Mouse (Mus musculus): ENCODE measurements at regions not wholly inside any gene's neighbourhood (a gene's known extent, or its start where the extent isn't known, plus 50 kb on each side); places are given as distances from the start of the nearest gene placed in this dataset.

DNA sequence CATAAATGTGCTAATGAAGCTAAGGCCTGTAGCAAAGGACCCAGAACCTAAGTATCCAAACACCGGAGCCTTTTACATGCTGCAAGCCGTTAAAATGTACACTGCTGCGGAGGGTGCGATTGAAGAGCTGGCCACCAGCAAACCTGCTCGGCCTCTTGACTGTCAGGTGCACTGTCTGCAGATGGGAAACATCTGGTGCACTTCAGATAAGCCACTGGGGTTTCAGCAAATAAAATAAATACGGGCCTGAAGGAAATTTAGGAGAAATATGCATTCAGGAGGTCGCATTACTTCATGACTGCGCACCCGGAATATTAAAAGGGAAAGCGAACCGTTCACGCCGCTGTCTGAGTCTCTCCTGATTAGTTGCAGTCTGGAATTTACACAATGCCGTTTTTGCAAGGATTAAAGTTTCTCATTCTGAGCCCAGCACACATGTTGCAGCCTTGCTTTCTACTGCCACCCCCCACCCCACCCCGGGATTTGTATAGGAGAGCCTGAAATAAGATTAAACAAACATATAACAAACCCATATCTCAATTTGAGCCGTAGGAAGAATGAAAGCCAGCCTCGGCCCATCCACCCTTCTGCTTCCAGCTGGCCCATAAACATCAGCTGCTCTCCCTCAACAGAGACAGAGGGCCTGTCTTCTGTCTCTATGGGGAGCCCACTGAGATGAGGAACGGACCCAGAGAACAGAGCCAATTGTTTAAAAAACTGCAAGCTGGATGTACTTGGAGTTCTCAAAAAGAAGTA is 103.5 kb upstream of the Cd180 start:
- WGBS: 53% methylated on average over 18 of the region's 18 CpGs
- Histone ChIP-seq H3K4me1 (ENCODE audit: control insufficient read depth, insufficient read depth, low read length) (peaks cover 3% of the 10 kb centered on the region), H3K4me3 (replicated peaks; ENCODE audit: insufficient read depth, low read depth, low read length) (no peak overlapping the region), H3K27me3 (ENCODE audit: control insufficient read depth, insufficient read depth, low read length) (no peaks in the 10 kb centered on the region; the same call in 1 of the 2 replicates), H3K27ac (ENCODE audit: insufficient read depth, low read length) (peak overlapping the region; percentile 47; the same call in 1 of the 2 replicates)
- no peak for TF ChIP-seq POLR2A (IDR thresholded peaks at IDR 0.05; ENCODE audit: borderline replicate concordance, insufficient read depth, low read length)
- no peak for TF ChIP-seq CTCF (IDR thresholded peaks at IDR 0.05; ENCODE audit: borderline replicate concordance, insufficient read depth, low read depth, low read length)
- DNase-seq: peak in 1 of 2 experiments; percentile 41

DNA sequence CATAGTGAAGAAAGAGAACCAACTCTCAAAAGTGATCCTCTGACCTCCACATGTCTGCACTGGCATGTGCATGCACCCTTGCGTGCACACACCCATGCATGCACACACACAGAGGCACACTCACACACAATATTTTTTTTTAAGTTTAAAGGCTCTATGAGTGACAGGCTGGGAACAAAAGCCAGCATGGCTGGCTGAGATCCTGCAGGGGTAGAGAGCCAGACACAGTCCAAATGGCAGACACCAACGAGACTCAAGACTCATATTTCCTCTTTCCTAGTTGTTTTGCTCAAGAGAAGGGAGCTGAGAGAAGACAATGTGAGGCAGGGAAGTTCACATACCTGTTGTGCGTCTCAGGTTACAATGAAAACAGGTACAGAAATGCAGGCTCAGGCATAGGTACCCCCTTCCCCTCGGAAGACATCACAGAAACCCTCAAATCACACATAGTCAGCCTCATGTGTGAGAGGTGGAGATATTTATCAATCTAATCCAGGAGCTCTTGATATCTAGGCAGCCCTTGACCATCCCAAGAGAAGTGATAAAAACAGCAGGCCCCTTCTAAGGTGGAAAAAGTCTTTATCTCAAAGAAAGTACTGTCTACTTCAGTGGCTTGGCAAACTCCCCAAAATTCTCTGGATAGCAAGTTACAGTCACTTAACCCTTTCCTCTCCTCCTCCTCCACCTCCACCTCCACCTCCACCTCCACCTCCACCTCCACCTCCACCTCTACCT is 101.4 kb upstream of the Cd180 start:
- TF ChIP-seq CTCF (IDR thresholded peaks at IDR 0.05; ENCODE audit: borderline replicate concordance, insufficient read depth, low read depth, low read length) (no peak), POLR2A (IDR thresholded peaks at IDR 0.05; ENCODE audit: borderline replicate concordance, insufficient read depth, low read length) (no peak)
- 64% methylated on average over 4 of the region's 4 CpGs for WGBS
- Histone ChIP-seq H3K27ac (ENCODE audit: insufficient read depth, low read length) (no peak overlapping the region), H3K27me3 (ENCODE audit: control insufficient read depth, insufficient read depth, low read length) (no peaks in the 10 kb centered on the region; the same call in 1 of the 2 replicates), H3K4me3 (replicated peaks; ENCODE audit: insufficient read depth, low read depth, low read length) (no peak overlapping the region), H3K4me1 (ENCODE audit: control insufficient read depth, insufficient read depth, low read length) (peaks cover 15% of the 10 kb centered on the region)
- DNase-seq: no peak

DNA sequence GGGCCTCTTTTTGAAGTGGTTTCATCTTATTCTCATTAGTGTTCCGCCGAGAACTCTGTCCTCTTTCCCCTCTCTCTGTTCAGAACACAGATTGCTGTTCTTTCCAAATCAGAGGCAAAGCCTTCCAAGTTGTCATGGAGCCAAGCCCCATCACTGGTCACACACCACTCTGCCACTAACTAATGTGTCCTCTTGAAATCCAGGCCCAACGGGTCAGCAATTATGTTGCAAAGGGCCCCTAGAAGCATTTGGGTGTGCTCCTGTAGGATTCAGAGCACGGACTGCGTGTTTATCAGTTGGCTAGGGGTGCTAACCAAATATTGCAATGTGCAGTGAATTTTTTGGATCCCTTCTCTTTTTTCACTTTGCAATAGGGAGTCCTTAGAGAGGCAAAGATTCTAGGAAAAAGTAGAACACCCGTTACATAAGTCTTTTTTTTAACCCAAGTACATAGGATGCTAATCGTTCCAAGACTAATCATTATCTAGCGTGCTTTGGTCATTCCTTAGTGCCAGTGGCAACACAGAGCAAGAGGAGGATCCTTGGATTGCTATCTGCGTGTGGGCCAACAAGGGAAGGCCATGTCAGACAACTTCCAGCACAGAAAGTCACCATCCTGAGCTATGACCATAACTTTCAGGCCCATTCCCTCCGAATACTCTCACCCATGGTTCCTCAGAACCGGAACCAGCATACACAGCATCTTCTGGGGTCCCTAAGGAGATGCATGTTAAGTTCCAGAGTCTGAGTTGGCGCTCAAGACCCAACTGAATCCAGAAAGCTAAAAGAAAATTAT is 99.8 kb upstream of the Cd180 start:
- peak in 1 of 2 experiments; percentile 45 for DNase-seq
- no peak for TF ChIP-seq POLR2A (IDR thresholded peaks at IDR 0.05; ENCODE audit: borderline replicate concordance, insufficient read depth, low read length)
- TF ChIP-seq CTCF (IDR thresholded peaks at IDR 0.05; ENCODE audit: borderline replicate concordance, insufficient read depth, low read depth, low read length): no peak
- Histone ChIP-seq H3K4me3 (replicated peaks; ENCODE audit: insufficient read depth, low read depth, low read length) (no peak overlapping the region), H3K4me1 (ENCODE audit: control insufficient read depth, insufficient read depth, low read length) (peaks cover 15% of the 10 kb centered on the region), H3K27ac (ENCODE audit: insufficient read depth, low read length) (no peak overlapping the region), H3K27me3 (ENCODE audit: control insufficient read depth, insufficient read depth, low read length) (no peaks in the 10 kb centered on the region; the same call in 1 of the 2 replicates)
- WGBS: 73% methylated on average over 12 of the region's 12 CpGs

DNA sequence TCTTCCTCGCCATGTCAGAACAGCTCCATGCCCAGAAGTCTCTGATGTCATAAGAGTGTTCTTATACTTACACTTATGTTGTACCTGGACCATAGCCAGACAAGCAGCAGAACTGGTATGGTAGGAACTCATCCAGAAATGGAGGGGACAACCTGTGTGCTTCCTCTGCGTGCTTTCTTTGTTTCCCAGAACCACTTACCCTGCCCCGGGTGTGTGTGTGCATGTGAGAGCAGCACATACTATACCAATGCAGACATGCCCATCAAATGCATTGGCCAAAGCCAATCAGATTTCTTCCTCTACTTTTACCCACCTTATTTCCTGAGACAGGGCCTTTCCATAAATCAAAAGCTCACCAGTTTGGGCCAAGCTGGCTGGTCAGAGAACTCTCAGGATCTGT is 99.2 kb upstream of the Cd180 start:
- TF ChIP-seq CTCF (IDR thresholded peaks at IDR 0.05; ENCODE audit: borderline replicate concordance, insufficient read depth, low read depth, low read length) (no peak), POLR2A (IDR thresholded peaks at IDR 0.05; ENCODE audit: borderline replicate concordance, insufficient read depth, low read length) (no peak)
- Histone ChIP-seq H3K4me3 (replicated peaks; ENCODE audit: insufficient read depth, low read depth, low read length) (no peak overlapping the region), H3K27me3 (ENCODE audit: control insufficient read depth, insufficient read depth, low read length) (no peaks in the 10 kb centered on the region; the same call in 1 of the 2 replicates), H3K4me1 (ENCODE audit: control insufficient read depth, insufficient read depth, low read length) (peaks cover 15% of the 10 kb centered on the region), H3K27ac (ENCODE audit: insufficient read depth, low read length) (no peak overlapping the region)
- WGBS: 92% methylated on average over 3 of the region's 3 CpGs
- DNase-seq: no peak

DNA sequence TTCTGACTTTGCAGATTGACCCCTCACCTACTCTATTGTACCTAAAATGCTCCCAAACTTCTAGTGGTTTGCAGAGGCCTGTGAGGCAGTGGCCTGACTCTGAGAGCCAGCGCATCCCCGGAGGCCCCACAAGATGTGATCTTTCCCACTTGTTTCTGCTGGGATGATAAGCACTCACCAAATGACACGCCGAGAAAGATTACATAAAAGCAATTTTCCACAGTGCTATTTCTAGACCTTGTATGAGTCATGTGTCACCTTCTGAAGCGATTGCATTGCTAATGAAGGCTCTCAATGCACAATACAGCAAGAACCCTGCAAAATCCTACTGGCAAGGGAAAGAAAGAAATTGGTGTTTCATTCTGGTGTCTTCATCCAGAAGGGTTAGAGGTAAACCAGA is 97.8 kb upstream of the Cd180 start:
- peak in 1 of 2 experiments; percentile 63 for DNase-seq
- whole genome bisulfite sequencing: 29% methylated on average over 5 of the region's 5 CpGs
- no peak for TF ChIP-seq CTCF (IDR thresholded peaks at IDR 0.05; ENCODE audit: borderline replicate concordance, insufficient read depth, low read depth, low read length)
- no peak for TF ChIP-seq POLR2A (IDR thresholded peaks at IDR 0.05; ENCODE audit: borderline replicate concordance, insufficient read depth, low read length)
- H3K4me1 ChIP-seq (ENCODE audit: control insufficient read depth, insufficient read depth, low read length): peaks cover 15% of the 10 kb centered on the region
- H3K27ac ChIP-seq (ENCODE audit: insufficient read depth, low read length): no peak overlapping the region
- no peaks in the 10 kb centered on the region; the same call in 1 of the 2 replicates for H3K27me3 ChIP-seq (ENCODE audit: control insufficient read depth, insufficient read depth, low read length)
- no peak overlapping the region for H3K4me3 ChIP-seq (replicated peaks; ENCODE audit: insufficient read depth, low read depth, low read length)

DNA sequence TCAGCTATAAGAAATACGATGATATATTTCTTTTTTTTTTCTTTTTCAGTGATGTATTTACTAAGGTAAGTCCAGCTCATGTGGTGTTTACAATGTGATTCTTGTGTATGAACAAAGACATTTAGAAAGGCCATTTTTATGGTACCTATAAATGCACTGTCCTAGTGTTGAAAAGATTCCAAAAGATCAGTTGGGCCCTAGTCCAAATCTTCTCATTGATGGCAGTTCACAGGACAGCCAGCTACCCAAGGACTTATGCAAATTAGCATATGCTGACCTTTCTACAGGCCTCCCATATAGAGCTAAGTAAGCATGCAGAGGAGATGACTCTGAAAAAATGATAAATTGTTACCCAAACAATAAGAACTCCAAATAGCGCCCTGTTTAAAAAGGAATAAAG is 97.3 kb upstream of the Cd180 start:
- no peaks in the 10 kb centered on the region; the same call in 1 of the 2 replicates for H3K27me3 ChIP-seq (ENCODE audit: control insufficient read depth, insufficient read depth, low read length)
- TF ChIP-seq CTCF (IDR thresholded peaks at IDR 0.05; ENCODE audit: borderline replicate concordance, insufficient read depth, low read depth, low read length) (no peak), POLR2A (IDR thresholded peaks at IDR 0.05; ENCODE audit: borderline replicate concordance, insufficient read depth, low read length) (no peak)

DNA sequence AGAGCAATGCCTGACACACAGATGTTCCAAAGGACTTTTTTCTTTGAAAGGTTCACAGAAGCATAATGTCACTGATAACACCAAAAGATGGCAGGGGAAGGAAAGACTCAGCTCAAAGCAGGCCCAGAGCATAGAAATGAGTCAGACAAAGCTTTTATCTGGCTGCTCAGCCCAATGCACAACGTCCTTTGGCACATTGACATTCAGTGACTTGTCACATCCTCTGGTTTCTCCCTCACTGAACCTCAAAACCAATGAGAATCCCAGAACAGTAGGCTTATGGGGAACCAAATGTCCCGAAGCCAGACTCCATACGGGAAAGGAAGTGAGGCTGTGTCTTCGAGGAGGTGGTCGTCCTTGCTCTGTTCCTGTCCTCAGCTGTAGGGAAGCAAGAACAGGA is 95.2 kb upstream of the Cd180 start:
- TF ChIP-seq CTCF (IDR thresholded peaks at IDR 0.05; ENCODE audit: borderline replicate concordance, insufficient read depth, low read depth, low read length) (no peak), POLR2A (IDR thresholded peaks at IDR 0.05; ENCODE audit: borderline replicate concordance, insufficient read depth, low read length) (no peak)
- H3K27ac ChIP-seq (ENCODE audit: insufficient read depth, low read length): no peak overlapping the region
- no peak for DNase-seq
- H3K4me3 ChIP-seq (replicated peaks; ENCODE audit: insufficient read depth, low read depth, low read length): no peak overlapping the region
- no peaks in the 10 kb centered on the region; the same call in 1 of the 2 replicates for H3K27me3 ChIP-seq (ENCODE audit: control insufficient read depth, insufficient read depth, low read length)
- peaks cover 15% of the 10 kb centered on the region for H3K4me1 ChIP-seq (ENCODE audit: control insufficient read depth, insufficient read depth, low read length)
- WGBS: 56% methylated on average over 5 of the region's 5 CpGs

More for the DNA sequence above, 97.3 kb upstream of the Cd180 start:
- Histone ChIP-seq H3K27ac (ENCODE audit: insufficient read depth, low read length) (no peak overlapping the region), H3K4me1 (ENCODE audit: control insufficient read depth, insufficient read depth, low read length) (peaks cover 15% of the 10 kb centered on the region), H3K4me3 (replicated peaks; ENCODE audit: insufficient read depth, low read depth, low read length) (no peak overlapping the region)
- 61% methylated on average over 2 of the region's 2 CpGs for WGBS
- DNase-seq: peak in 1 of 2 experiments; percentile 56

All from cerebellum, adult 2 months (tissue).